Mouse (Mus musculus) intestine, postnatal 0 days (tissue): ENCODE measurements around the gene Taar8a. TPM values are rescaled to one million over a fixed set of nuclear protein-coding genes. Genes with fewer than 3 reads are reported as not detected.
"Not testable (repeated sequence)": the region's sequence is repeated elsewhere in the genome, so short reads cannot be mapped to it uniquely, and the experiment has no call there.

Experiments
- ATAC-seq: fragments of 200-750 bp; cut with Nextera tagmentation; 2 replicates; pipeline ENCODE4 v1.8.0; 2017; ENCODE audit warnings: mild to moderate bottlenecking, moderate TSS enrichment, moderate library complexity
- H3K27ac ChIP-seq: fragments of 300-500 bp; sonication (generic); 2 replicates; pipeline ENCODE4 v1.5.1; 2014; ENCODE audit warnings: mild to moderate bottlenecking, low read depth, low read length, moderate library complexity
- H3K27me3 ChIP-seq: fragments of 300-500 bp; sonication (generic); replicated peaks from 2 replicates; pipeline ENCODE4 v1.6.1; 2014; ENCODE audit warnings: low read length, mixed read lengths; ENCODE audit not compliant: control insufficient read depth, insufficient read depth
- H3K36me3 ChIP-seq: fragments of 300-500 bp; sonication (generic); 2 replicates; pipeline ENCODE4 v1.6.1; 2014; ENCODE audit warnings: mild to moderate bottlenecking, moderate library complexity; ENCODE audit not compliant: control insufficient read depth, insufficient read depth
- H3K4me1 ChIP-seq: fragments of 300-500 bp; sonication (generic); replicated peaks from 2 replicates; pipeline ENCODE4 v1.6.1; 2014; ENCODE audit warnings: antibody characterized with exemption, low read length, mixed read lengths; ENCODE audit not compliant: control insufficient read depth, insufficient read depth
- H3K4me2 ChIP-seq: fragments of 300-500 bp; sonication (generic); replicated peaks from 2 replicates; pipeline ENCODE4 v1.6.1; 2014; ENCODE audit warnings: low read depth, mild to moderate bottlenecking, moderate library complexity
- H3K4me3 ChIP-seq: fragments of 300-500 bp; sonication (generic); 2 replicates; pipeline ENCODE4 v1.5.1; 2014; ENCODE audit warnings: low read depth, low read length
- H3K9ac ChIP-seq: fragments of 300-500 bp; sonication (generic); 2 replicates; pipeline ENCODE4 v1.6.1; 2014; ENCODE audit warnings: mild to moderate bottlenecking, low read depth, low read length
- H3K9me3 ChIP-seq: fragments of 300-500 bp; sonication (generic); 2 replicates; pipeline ENCODE4 v1.6.1; 2016; ENCODE audit warnings: mixed run types; ENCODE audit not compliant: control insufficient read depth
- CTCF ChIP-seq: sonication (generic); IDR thresholded peaks from 2 replicates; pipeline ENCODE4 v1.5.1; 2016; ENCODE audit warnings: low read depth, mild to moderate bottlenecking, control low read depth, antibody characterized with exemption, moderate library complexity
- WGBS: fragments of 180-500 bp; shearing (Covaris S2); extraction: QIAGEN DNeasy Blood & Tissue Kit; methylation state at CpG from one replicate; pipeline ENCODE4 v1.1.7; 2014; 5-methylcytosine and 5-hydroxymethylcytosine counted together
- polyA plus RNA-seq: library from polyadenylated mRNA; unstranded; fragments of >200 nt; fragmentation: Nextera tagmentation; extraction: Ambion mirVana; gene quantifications from 2 replicates; pipeline ENCODE4 v1.2.1, GENCODE M21; 2015

The Taar8a gene
- polyA plus RNA-seq, 1 experiment from 2014 or later = not detected

DNA sequence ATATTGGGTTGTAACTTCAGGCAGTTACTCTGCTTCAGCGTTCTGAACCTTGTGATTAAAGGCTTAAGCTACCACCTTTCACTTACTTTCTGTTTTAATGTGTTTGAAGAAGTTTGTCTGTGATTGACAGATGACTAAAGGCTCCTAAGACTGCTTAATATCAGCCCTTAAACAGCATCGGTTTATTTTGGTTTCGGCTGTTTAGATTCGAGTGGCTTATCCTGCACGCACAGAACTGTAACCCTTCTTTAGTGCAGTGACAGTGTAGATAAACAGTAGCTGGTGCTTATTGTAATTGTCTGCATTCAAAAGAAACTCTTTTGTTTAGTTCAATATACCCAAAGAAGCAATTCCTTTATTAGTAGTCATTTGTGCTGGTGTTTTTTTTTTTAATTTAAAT lies 24.3 kb upstream of the Taar8a start:
- H3K9me3 ChIP-seq = no peaks in the 10 kb centered on the region
- no peaks in the 10 kb centered on the region for H3K27me3 ChIP-seq
- no peak for ATAC-seq
- H3K27ac ChIP-seq = no peak overlapping the region
- no peak overlapping the region for H3K4me3 ChIP-seq
- 48% methylated on average over 5 of the region's 5 CpGs for WGBS
- no peaks in the 10 kb centered on the region for H3K4me1 ChIP-seq
- H3K36me3 ChIP-seq = no peaks in the 10 kb centered on the region
- H3K4me2 ChIP-seq = no peak overlapping the region
- H3K9ac ChIP-seq = no peak overlapping the region
- TF ChIP-seq CTCF = no peak

DNA sequence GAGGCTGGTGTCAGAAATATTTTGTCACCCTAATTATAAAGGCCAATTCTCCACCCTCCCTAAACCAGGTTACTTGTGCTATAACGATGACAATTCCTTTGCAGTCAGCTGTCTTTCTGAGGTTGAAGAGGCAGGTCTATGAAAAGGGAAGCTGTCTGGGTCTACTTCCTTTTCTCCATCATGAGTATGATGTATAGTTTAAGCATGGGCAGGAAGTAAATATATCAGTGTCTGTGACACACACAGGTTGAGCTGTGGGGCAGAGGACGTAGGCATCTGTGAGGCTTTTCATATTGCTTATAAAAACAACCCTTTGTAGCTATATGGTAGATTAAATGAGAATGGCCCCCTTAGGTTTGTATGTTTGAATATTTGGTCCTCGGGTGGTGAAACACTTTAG lies 17.3 kb upstream of the Taar8a start:
- Histone ChIP-seq H3K9ac (no peak overlapping the region), H3K36me3 (no peaks in the 10 kb centered on the region), H3K4me3 (no peak overlapping the region), H3K4me2 (no peak overlapping the region), H3K9me3 (no peaks in the 10 kb centered on the region), H3K27ac (no peak overlapping the region), H3K4me1 (no peaks in the 10 kb centered on the region), H3K27me3 (no peaks in the 10 kb centered on the region)
- 83% methylated on average over 3 of the region's 3 CpGs for WGBS
- no peak for ATAC-seq
- no peak for TF ChIP-seq CTCF

DNA sequence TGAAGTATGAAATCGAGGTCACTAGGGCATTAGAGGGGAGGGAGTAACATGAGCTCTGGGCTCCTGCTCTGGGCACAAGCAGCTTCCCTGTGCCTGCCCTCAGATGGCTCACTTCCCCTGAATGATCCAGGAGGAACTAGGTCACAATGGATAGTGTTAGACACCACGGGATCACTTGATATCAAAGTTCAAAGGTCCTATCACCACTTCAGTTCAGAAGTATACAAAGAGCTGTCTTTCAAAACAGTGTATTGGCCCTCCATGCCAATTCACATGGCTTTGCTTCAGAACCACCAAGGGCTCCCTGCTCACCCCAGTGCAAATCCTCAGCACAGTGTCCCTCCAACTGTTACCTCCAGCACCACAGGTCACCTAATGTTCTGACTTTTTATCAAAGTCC lies 1.5 kb upstream of the Taar8a start:
- peak; percentile 45 for ATAC-seq
- 23% methylated on average over 2 of the region's 2 CpGs for WGBS
- H3K9me3 ChIP-seq, H3K4me1 ChIP-seq, H3K27ac ChIP-seq, H3K4me2 ChIP-seq, H3K9ac ChIP-seq, H3K36me3 ChIP-seq, H3K27me3 ChIP-seq, H3K4me3 ChIP-seq: not testable (repeated sequence)

DNA sequence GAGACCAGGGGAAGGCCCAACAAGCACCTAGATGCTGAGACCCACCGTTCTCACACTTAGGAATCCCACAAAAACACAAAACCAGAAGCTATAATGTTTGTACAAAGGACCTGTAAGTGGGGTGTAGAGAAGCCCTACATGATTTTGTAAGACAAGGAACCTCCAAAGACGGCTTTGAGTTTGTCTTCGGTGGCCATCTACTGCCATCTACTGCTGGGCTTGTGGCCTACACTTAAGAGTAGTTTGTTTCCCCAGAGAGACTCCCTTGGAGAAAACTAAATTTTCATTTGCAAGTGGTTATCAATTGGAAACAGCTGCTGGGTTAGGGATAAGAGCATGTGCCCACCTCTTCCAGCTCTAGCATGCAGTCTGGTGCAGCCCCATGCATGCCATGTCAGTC lies 3.9 kb downstream of the Taar8a start:
- Histone ChIP-seq H3K27me3 (no peaks in the 10 kb centered on the region), H3K4me3 (no peak overlapping the region), H3K27ac (no peak overlapping the region), H3K9ac (0 out of 2 replicates have a peak overlapping the region, but pooled peaks have one; percentile 7), H3K36me3 (no peaks in the 10 kb centered on the region), H3K4me1 (no peaks in the 10 kb centered on the region), H3K9me3 (no peaks in the 10 kb centered on the region), H3K4me2 (no peak overlapping the region)
- no peak for ATAC-seq
- 44% methylated on average over 3 of the region's 3 CpGs for WGBS
- peak; percentile 78 for TF ChIP-seq CTCF

DNA sequence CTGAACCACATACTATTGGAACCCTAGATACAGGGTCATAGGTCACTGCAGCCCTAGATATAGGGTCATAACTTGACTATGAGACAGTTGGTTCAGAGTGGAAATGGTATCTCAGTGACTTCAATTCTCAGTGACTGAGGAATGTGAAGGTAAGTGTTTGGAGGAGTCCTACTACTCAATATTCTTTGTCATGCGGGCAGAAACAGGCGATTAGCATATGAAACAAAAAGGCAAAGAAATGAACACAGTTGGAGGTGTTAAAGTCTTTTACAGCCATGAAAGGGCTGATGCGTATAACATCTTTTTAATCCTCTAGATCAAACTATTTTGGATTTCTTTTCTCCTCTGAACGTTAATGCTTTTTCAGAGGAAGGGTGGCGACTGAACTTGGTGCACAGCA lies 9.6 kb downstream of the Taar8a start:
- H3K4me1 ChIP-seq = no peaks in the 10 kb centered on the region
- no peaks in the 10 kb centered on the region for H3K27me3 ChIP-seq
- H3K27ac ChIP-seq = no peak overlapping the region
- no peak for TF ChIP-seq CTCF
- no peaks in the 10 kb centered on the region for H3K9me3 ChIP-seq
- H3K36me3 ChIP-seq = no peaks in the 10 kb centered on the region
- H3K9ac ChIP-seq = no peak overlapping the region
- WGBS = 66% methylated on average over 5 of the region's 5 CpGs
- no peak for ATAC-seq
- H3K4me2 ChIP-seq = no peak overlapping the region
- no peak overlapping the region for H3K4me3 ChIP-seq

DNA sequence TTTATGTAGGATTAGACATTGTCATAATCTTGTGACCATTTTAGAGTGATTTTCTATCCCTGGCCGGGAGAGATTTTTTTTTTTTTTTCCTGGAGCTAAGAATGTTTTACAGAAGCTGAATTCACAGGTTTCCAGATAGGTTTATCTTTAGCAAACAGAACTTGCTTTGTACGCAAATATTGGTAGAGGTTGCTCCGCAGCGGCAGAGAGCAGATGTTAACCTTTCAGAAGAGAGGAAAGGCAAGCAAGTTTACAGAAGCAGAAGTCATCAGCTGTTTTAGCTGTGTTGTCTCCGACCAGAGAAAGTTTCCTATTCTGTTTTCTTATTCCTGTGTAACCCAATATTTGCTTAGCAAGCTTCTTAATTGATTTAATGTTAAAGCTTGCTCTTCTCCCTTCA lies 10.3 kb downstream of the Taar8a start:
- H3K4me2 ChIP-seq = no peak overlapping the region
- no peak overlapping the region for H3K9ac ChIP-seq
- no peaks in the 10 kb centered on the region for H3K4me1 ChIP-seq
- no peak for TF ChIP-seq CTCF
- H3K27me3 ChIP-seq = no peaks in the 10 kb centered on the region
- H3K9me3 ChIP-seq = no peaks in the 10 kb centered on the region
- H3K36me3 ChIP-seq = no peaks in the 10 kb centered on the region
- no peak overlapping the region for H3K4me3 ChIP-seq
- ATAC-seq = no peak
- H3K27ac ChIP-seq = no peak overlapping the region; the same call in 1 of the 2 replicates
- WGBS = 17% methylated on average over 5 of the region's 5 CpGs

DNA sequence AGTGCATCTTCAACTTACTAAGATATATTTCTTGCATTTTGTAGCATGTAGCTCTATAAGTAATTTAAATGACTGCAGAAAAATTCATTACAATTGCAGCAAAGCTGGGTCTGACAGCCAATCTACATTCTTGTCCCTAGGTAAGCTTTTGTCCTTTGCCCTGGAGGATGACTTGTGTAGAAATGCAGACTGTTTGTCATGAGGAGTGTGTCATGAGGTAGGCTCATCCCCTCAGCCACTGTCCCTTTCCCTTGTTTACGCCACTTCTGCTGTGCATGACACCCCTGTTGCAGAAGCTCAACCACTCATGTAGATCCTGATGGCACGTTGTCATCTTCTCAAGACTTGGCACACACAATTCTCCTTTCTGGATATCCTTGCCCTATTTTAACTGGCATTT lies 10.9 kb downstream of the Taar8a start:
- Histone ChIP-seq H3K9ac (no peak overlapping the region), H3K27me3 (no peaks in the 10 kb centered on the region), H3K36me3 (no peaks in the 10 kb centered on the region), H3K4me2 (no peak overlapping the region), H3K9me3 (no peaks in the 10 kb centered on the region), H3K27ac (no peak overlapping the region), H3K4me1 (no peaks in the 10 kb centered on the region), H3K4me3 (no peak overlapping the region)
- 71% methylated on average over 2 of the region's 2 CpGs for WGBS
- no peak for TF ChIP-seq CTCF
- no peak for ATAC-seq
